Mouse (Mus musculus) fat pad, adult 2 months (tissue): Measurements from ENCODE around the gene Doc2b.

Source experiments
- DNase-seq: peaks from one replicate; pipeline ENCODE4 v3.0.0-alpha.2; 2011; ENCODE audit warnings: low read depth, low spot score; ENCODE audit errors: extremely low read depth

The Doc2b gene

DNA sequence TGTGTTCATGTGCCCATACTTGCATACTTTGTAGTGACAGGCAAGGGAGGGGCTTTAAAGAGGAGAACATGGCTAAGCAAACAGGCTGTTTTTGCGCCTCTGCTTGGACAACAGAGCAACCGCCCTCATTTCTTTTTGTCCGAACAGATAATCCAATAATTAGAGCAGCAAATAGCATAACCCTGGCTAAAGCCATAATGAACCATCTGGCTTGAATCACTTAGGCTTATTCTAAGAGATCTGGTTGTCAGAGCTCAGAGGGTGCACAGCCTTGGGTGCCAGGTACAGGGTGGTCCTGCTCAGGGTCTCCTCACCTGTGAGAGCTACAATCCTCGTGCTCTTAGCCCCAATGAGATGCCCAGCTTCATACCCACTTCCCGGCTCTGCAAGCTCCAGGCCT, 2.5 kb downstream of the Doc2b start:
- DNase-seq: no peak

DNA sequence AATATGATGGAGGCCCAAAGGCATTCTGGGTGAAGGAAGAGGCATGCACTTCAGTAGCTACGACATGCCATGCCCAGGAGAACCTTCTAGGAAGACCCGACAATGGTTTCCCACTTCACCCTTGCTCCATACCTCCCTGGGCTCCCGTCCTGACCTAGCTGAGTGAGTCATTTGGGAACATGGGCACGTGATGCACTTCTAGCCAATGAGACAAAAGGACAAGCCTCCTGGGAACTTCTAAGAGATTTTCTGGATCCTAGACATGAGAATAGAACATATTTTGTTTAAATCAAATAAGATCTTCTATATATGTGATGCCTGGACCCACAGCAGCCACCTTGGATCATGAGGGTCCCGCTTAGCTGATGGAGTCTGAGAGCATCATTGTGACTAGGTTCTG, 3.3 kb downstream of the Doc2b start:
- DNase-seq: no peak

DNA sequence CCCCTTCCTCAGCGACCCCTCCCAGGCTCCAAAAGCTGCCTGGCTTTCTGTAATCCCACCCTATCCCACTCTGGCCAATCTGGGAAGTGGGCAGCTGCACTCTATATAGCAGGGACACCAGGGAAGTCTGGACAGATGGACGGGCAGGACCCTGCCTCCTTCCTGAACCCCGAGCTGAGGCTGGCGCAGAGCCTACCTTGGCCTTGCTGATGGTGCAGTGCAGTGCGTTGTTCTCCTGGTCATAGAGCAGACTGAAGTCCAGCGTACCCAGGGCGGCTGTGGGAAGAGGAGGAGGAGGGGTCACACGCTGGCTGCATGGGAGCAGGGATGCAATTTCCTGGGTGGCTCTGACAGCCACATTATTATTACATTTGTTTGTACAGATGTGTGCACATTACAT, 10.0 kb downstream of the Doc2b start:
- no peak for DNase-seq

DNA sequence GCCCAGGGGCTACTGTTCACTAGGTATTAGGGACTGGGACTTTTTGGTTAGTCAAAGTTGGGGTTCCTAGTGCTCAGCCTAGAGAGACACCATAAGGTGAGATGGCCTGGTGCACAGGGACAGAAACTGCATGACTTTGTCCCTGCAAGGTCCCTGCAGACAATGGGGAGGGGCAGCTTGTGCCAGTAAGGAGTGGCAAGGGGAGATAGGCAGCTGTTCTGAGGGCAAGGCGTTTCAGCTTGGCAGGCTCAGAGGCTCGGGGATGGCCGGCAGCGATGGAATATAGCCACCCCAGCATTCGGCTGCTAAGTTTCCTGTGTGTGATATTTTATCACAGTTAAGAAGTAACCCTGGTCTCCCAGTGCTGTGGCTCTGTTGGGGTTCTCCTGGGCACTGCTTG, 12.1 kb downstream of the Doc2b start:
- DNase-seq: no peak

DNA sequence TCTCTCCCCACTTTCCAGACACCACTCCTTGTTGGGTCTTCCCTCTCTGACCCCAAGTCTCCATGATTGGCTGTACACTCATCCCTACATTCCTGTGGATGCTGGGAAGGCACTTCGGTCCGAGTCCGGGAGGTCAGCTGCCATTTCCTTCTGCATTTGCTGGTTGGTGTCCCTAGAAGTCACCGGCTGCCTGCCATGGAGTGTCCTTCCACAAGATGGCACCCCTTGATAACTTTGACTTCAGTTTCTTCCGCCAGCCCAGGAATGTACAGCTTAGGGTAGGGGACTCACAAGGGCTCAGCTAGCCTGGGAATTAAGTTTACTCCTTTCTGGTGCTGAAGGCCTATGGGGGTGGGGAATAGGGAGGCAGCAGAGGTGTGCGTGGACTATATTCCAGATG, 13.9 kb downstream of the Doc2b start:
- no peak for DNase-seq

DNA sequence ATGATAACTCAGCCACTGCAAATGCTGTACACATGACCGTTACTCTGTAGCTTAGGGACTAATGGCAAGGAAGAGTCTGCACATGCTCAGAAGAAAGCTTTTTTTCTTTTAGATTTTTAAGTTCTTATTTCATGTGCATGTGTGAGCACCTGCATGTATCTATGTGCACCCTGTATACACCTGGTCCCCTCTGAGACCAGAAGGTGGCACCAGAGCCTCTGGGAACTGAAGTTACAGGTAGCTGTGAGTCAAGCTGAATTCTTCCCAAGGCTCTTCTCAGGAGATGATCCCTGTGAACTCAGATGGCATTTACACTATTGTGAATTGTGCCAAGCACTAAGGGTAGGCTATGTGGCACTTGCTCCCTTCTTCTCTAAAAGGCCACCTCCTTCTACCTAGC, 19.9 kb downstream of the Doc2b start:
- DNase-seq: no peak

DNA sequence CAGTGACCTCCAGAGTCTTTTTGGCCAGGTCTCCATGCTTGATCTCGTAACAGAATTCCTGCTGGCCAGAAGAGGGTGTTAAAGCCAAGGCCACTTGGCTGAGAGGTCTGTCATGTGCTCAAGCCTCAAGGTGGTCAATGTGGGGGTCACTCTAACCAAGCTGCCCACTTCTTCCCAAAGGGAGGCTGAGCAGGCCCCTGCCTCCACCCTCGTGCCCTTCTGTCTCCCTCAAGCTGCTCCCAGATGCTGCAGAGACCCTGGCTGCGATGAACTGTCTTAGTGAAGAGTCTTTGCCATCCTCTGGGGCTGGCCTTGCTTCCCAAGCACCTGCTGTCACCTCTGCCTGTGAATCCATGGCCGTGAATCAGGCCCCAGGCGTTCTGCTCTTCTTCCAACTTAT, 23.3 kb downstream of the Doc2b start:
- DNase-seq: no peak

DNA sequence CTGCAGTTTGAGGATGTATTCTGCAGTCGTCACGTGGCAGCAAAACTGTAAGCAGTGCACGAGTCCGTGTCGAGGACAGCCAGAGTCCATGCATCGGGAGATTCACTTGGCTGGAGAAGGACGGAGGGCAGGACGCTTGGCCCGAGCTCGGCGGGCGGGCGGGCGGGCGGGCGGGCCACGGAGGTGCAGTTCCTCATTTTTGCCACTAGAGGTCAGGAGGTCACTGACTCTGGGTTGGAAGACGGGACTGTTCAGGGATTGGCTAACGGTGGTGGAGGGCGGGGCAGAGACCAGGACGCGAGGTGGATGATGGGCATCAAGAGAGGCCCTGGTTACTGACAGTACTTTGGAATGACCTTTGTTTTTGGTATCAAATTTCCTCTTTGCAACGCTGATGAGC, 26.6 kb downstream of the Doc2b start:
- DNase-seq: no peak

DNA sequence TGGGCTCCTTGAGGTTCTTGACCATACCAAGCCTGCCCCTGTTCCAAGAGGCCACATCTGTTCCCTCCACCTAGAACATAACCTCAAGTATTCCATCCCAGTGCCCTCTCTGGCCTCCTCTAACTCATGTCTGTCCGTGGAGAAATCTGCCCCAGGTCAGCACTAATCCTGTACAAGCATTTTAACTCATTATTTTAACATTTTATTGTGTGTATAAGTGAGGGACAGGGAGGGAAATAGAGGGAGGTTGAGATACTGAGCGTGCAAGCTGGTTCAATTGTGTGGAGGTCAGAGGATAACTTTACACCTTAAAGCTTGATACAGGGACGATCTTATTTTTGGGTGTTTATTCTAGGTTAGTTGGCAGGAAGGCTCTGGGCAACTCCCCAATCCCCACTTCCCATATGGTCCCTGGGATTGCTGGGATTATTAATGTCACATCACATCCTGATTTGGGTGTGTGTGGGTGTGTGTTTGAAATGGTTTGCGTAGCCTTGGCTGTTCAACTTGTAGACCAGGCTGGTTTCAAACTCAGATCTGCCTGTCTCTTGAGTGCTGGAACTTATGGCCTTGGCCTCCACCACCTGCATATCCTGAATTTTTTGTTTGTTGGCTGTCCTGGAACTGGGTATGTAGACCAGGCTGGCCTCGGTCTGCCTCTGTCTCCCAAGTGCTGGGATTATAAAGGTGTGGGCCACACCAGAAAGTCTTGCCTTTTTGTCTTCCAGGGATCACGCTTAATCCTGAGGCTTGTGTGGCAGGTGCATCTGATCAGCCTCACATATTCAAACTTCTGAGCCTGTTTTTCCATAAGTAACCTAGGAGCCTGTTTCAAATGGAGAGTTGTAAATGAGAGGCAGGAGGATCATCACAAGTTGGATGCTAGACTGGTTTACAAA, 27.5 kb downstream of the Doc2b start:
- no peak for DNase-seq

DNA sequence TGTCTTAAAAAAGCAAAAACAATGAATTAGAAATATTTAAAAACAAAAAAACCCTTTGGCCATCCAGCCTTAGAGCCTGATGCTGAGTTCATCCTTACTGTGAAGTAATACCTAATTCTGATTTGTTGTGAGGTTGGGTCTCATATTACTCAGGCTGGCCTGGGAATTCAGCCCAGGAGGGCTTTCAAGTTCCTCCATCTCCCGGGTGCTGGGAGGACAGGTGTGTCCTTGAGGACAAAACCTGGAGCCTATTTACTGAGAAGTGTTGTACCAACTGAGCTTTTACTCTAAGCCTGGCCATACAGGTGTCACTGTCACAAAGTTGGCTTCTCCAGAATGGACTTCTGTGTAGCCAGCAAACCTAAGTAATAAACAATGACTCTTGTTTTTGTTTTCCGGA, 28.8 kb downstream of the Doc2b start:
- DNase-seq: no peak

DNA sequence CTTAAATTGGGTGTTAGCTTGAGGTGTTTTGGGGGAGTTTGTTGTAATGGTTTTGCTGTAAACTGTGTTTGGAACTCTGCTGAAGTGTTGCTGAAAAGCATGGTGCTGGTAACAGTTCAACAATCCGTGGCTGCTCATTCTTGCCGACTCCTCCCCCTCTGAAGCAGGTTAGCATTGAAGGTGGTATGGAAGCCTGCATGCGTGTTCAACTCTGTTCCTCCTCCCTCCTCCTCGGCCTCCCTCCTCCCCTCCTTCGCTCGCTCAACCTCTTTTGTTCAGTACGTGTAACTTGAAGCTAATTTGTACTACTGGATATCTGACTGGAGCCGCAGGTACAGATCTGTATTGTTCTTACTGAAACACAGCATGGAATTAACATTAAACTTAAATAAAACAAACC, 30.7 kb downstream of the Doc2b start:
- DNase-seq: no peak

DNA sequence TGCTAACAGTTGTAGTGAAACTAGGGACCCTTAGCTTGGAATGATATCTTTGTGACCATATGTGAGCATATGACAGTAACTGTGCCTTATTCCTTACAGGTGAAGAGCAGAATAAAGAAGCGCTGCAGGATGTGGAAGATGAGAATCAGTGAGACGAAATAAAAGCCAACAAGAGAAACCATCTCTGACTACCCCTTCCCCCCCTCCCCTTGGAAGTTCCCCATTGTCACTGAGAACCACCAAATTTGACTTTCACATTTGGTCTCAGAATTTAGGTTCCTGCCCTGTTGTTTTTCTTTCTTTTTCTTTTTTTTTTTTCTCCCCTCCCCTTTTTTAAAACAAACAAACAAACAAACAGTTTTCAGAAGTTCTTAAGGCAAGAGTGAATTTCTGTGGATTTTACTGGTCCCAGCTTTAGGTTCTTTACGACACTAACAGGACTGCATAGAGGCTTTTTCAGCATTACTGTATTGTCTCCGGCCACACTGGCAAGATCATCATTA, 31.3 kb downstream of the Doc2b start:
- DNase-seq: no peak

DNA sequence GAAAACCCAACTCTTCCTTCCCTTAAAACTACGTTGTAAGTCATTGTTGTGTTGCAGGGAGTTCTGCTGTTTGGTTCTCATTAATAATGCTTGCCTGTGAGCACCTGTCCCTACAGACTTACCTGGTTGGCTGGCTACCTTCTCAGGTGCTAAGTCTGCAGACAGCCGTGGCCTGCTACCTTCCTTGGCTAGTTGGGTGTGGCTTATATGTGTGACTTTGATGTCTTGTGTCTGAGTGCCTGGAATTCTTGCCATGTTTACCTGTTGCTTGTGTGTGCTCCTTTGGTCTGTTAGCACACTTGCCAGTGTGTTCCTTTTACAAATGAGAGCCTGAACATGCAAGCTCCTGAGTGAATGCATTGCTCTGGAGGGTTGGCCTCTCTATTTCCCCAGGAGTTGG, 33.1 kb downstream of the Doc2b start:
- DNase-seq: no peak

DNA sequence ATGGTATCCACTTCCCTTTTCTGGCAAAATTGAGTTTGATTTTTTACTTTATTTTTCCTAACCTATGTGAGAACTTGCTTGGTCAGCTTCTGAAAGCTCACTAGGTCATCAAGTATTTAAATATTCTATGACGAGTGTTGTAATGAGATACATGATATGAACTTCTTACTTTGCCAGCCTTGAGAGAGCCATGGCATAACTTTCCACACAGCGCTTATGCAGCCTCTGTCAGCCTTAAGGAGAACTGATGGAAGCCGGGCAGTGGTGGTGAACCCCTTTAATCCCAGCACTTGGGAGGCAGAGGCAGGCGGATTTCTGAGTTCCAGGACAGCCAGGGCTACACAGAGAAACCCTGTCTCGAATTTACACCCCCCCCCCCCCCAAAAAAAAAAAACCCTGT, 35.1 kb downstream of the Doc2b start:
- DNase-seq: no peak

DNA sequence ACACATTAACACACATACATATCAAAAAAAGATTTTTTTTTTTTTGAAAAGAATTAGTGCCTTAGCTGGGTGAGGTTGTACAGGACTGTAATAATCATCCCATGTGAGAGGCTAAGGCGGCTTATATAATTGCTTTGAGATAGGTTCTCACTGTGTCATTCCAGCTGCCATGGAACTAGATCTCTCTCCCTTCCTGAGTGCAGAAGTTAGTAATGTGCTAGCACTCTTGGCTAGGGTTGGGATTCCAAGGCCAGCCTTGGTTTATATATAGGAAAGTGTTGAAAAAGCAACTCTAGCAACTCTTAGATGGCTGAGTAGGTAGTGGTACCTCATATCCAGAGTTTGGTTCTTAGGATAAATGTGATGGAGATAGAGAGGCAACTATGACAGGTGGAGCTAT, 37.3 kb downstream of the Doc2b start:
- DNase-seq: no peak

DNA sequence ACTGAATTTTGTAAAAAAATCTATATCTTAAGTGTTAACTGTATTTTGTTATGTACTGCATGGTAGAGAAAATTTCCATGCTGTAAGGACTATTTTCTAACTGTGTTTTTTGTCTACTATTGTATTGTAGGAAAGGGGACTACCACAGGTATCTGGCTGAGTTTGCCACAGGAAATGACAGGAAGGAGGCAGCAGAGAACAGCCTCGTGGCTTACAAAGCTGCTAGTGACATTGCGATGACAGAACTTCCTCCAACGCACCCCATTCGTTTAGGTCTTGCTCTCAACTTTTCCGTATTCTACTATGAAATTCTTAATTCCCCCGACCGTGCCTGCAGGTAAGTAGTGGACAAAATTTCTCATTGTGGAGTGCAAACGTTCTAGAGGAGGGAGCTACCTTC, 39.2 kb downstream of the Doc2b start:
- DNase-seq: no peak

DNA sequence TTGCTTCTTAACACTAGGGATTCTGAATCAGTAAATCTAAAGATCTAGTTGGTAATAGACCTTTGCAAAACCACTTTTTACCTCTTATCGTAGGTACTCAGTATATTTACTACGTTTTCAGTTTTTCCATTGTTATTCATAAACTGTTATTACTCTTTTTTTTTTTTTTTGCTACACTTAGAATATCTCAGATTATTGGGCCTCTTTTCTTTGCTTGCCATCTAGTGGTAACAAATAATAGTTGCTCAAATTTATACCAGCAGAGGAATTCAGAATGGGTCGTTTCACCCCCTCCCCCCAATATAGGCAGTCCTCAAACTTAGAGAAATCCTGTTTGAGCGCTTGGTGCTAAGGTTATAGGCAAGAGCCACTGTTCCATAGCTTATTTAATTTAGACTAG, 44.8 kb downstream of the Doc2b start:
- no peak for DNase-seq

DNA sequence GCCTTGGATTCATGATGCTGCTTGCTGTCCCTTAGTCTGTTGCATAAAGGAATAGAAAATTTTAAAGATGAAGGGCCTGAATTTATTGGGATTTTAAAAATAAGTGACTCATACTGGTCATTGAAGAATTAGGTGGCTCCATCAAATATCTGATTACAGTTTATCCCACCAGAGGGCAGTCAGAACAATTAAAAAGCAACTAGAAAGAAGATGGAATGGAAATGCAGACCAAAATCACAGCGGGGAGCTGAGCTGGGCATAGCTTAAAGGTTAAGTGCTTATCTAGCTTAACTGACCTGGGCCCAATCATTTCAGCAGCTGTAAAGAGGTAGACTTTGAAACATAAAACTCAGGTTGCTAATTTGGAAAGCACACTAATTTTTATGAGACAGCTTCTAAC, 45.3 kb downstream of the Doc2b start:
- no peak for DNase-seq

DNA sequence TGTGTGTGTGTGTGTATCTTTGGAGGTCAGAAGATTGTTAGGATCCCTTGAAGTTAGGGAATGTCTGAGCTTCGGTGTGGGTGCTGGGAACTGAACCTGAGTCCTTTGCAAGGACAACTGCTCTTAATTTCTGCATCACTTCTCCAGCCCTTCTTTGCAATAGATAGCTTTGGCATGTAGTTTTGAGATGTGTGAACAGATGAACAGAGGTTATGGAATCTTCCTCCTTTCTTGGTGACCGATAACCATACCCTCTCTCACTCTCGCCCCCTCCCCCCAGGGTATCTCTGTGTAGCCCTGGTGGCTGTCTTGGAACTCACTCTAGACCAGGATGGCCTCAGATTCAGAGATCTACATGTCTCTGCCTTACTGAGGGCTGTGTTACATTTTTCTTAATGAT, 51.1 kb downstream of the Doc2b start:
- DNase-seq: no peak

DNA sequence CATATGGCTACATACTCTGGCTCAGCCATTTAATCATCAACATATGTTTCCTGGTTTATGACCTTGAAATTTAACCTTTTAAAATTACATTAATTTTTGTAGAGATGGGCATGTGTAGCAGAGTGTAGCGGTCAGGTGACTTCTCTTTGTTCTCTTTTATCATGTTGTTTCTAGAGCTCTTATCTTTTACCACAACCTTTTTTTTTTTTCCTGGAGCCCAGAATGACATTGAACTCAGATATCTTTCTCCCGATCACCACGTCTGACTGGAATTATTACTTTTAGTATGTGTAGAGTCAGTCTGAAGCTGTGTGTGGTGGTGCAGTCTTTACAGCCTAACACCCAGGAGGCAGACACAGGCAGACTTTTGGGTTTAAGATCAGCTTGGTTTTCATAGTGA, 54.2 kb downstream of the Doc2b start:
- DNase-seq: no peak

DNA sequence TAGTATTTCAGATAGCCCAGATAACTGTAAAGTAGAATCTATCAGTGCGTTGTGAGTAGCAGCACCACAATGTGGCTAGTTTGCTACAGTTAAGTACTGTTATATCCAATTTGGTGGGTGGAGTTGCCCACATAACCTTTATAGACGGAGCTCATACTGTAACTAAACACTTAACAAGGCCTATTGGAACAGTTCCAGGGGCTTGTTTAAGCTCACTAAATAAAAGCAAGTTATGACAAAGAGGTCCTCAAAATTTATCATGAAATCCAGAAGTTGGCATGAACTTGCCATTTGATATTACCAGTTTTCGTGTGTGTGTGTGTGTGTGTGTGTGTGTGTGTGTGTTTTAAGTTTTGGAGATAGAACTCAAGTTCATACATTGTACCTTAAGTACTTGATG, 55.6 kb downstream of the Doc2b start:
- no peak for DNase-seq

DNA sequence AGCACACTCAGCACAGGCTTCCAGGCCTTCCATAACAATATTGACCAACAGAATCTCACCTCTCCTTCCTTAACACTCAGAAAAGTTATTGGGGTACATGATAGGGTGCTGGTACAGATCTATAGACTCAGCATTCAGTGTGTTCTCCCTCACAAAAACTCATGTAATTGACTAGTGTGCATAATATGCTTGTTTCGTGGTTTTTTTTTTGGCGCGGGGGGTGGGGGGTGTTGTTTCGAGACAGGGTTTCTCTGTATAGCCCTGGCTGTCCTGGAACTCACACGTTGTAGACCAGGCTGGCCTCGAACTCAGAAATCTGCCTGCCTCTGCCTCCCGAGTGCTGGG, 57.4 kb downstream of the Doc2b start:
- no peak for DNase-seq

DNA sequence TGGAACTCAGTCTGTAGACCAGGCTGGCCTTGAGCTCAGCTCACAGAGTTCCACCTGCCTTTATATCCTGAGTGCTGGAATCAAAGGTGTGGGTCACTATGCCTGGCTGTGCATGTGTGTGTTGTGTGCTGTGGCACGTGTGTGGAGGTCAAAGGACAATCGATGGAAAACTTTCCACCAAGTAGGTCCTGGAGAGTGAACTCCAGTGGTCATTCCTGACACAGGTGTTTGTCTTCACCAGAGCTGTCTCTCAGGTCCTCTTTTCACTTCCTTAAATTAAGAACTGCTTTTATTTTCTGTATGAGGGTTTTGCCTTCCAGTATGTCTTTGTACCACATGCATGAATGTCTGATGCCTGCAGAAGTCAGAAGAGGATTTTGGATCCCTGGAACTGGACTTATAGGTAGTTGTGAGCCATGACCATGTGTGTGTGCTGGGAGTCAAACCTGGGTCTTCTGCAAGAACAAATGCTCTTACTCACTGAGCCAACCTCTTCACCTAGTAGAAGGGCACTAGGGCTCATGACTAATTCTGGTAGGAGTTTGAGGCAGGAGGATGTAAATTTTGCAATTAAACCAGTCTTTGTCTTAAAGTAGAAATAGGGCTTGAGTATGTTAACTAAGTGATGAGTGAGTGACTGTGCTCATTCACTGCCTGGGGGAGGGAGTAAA, 57.9 kb downstream of the Doc2b start:
- no peak for DNase-seq
